Mouse (Mus musculus) lung, postnatal 36 days (tissue): ENCODE data around the gene Kif26a.

Source experiments
- DNase-seq: peaks from one replicate; pipeline ENCODE4 v3.0.0; 2022; ENCODE audit warnings: mixed read lengths

Gene Kif26a

GRCm38 (mm10) chr12:112170671-112171574, 24.9 kb downstream of the Kif26a start:
- DNase-seq, result no peak

DNA sequence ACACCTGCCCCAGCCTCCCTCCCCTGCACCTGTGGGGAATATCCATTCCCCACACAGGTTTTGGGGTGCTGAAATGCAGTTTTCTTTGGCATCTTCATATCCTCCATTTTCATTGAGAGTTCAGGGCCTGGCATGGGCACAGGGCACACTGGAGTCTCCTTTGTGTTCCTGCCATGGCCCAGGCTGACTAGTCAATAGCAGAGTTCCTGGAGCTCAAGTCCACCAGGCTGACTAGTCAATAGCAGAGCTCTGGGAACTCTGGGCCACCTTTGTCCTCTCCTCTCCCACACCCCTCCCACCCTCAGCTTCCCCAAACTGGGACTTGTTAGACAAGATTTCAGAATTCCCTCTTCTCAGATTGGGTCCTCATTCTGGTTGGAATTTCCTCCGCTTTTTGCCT, 25.6 kb downstream of the Kif26a start:
- DNase-seq, result no peak

DNA sequence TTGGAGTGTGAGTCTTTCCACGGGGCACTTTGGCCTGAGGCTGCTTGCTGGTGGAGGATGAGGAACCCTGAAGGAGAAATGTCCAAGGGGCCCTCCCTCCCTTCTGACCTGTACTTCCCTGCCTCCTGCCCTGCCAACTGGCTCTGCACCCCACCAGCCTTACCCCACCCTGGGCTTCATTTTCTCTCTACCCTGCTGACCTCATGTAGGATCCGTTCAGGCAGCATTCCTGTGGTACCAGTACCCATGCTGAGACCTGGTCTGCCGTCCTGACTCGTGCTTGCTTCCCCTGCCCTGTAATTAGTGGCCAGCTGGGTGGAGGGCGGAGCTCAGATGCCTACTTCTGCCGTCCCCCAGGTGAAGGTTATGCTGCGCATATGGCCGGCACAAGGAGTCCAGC, 26.2 kb downstream of the Kif26a start:
- no peak for DNase-seq

- no peak for DNase-seq
These were observed 31.7 kb downstream of the Kif26a start for GRCm38 (mm10) chr12:112177679-112178078.

- no peak for DNase-seq
These were observed 33.7 kb downstream of the Kif26a start for GRCm38 (mm10) chr12:112179687-112180086.

DNA sequence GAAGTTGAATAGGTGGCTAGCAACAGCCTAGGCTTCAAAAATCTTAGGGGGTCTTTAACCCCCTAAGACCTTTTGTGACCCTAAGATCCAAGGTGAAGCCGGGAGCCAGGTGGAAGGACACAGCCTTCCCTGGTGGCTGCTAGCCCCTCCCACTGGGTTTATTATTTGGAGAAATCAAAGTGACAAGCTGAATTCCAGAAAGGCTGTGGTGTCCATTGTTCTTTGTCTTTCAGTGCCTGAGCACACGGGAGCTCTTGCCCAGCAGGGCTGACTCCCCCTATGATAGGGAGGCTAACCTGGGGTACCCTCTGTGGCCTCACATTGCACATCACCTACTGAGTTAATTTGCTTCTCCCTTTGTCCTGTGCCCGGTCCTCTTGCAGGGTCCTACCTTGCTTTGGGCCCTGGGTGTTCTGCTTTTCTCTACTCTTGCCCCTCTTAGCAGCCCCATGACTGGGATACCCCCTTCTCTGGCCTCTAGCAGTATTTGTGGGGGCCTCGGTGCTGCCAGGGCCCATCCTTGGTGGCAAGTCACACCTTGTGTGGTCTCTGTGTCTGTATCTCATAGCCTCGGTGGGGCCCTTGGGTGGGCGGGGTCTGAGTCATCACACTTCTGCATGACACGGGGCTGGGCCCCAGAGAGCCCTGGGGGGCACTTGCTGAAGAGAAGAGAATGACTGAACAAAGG, 36.1 kb downstream of the Kif26a start:
- DNase-seq, result no peak

DNA sequence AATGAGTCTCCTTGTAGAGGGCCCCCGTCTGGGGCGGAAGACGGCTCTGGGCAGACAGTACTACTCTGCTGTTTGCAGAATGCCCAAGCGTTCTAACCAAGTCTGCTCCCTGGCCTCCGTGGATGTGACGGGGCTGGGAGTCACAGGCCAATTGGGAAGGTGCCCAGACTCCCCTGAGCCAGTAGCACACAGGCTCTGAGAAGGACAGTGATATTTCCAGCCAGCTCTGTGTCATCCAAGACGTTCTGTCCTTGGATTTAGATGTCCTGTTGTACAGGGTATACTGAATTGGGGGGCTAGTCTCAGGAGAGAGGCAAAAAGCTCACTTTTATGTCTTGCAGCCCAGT, 36.6 kb downstream of the Kif26a start:
- DNase-seq, result no peak

- DNase-seq, result peak; percentile 64
These were observed 37.7 kb downstream of the Kif26a start for GRCm38 (mm10) chr12:112183675-112184074.

- peak; percentile 88 for DNase-seq
These were observed 38.4 kb downstream of the Kif26a start for GRCm38 (mm10) chr12:112184390-112184789.

DNA sequence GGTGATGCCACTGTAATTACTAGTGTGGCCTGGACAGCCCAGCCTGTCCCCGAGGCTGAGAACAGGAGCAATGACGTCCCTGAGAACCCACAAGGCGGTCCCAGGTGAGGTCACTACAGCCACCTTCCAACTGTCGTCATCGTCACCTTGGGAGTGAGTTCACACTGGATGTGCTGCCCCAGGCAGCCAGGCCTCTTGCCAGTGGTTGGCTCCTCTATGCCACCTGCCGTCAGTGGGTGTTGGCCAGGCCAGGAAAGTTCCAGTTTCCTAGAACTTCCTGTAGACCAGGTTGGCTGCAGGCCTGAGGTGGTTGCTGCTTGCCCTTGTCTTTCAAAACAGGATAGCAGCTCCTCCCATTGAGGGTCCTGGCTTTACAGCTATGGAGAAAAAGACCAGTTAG, 40.9 kb downstream of the Kif26a start:
- DNase-seq, result no peak

DNA sequence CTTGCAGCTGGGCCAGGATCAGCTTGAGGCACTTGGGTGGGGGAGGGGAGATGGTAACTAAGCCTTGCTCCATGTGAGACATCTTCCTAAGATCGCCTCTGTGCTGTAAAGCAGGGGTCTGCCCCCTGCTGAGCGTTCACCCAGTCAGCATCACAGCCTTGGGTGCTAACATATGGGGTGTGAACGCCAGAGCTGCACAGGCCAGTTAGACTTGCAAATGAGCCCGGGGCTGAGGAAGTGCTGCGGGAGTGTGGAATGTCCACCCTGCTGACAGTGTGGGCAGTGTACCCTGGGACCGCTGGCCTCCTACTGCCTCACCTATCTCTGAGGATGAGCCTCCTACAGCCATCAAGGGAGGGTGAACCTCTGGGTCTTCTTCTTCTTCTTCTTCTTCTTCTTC, 45.7 kb downstream of the Kif26a start:
- DNase-seq, result no peak

DNA sequence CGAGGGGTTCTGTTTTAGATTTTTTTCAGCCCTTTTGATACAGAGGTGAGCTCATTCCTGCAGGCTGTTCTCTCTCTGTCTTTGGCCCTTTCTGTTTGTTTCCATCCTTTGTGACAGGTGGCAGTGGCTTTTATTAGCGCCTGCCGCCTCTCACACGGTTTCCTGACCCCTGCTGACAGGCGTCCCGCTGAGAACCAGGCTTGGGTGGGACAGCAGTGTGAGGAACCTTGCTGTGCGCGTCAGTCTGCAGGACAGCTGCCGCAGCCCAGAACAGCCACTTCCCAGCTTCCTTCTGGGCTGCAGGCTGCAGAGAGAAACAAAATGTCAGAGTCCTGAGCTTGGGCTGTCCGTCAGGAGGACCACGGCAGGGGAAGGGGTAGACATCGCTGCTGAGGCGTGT, 49.0 kb downstream of the Kif26a start:
- no peak for DNase-seq

DNA sequence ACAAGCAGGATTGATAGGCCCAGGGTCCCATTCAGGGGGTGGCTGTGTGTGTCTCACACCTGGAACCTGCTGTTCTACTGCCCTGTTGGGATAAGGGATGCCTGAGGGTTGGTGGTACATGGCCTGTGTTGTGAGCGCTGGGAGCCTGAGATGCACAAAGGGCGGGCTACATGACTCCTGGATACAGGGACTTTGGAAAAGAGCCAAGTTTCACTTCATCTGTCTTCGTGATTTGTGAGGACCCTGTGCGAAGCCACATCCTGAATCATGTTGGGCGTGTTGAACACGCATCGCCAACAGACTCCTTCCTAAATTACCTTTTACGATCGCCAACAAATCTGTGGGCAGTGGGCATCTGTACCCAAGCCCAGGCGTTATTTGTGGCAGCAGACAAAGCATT, 50.6 kb downstream of the Kif26a start:
- no peak for DNase-seq

GRCm38 (mm10) chr12:112199363-112199762, 53.4 kb downstream of the Kif26a start:
- peak; percentile 30 for DNase-seq

DNA sequence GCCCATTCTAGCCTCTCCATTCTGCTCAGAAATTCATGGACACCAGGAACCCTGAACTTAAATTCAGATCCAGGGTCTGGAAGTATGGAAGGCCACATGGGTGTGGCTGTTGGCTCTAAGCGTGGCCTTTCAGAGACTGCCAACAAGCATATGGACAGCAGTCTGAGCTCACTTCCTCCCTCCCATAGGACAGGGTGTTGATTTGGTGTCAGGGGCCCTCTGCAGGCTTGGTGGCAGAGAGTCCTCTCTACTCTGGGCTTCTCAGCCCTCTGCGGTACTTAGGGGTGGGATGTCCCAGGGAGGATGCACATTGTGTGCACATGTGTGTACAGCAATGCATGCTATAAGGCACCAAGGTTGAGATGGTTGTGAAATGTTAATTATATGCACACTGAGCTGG, 54.0 kb downstream of the Kif26a start:
- peak; percentile 41 for DNase-seq

DNA sequence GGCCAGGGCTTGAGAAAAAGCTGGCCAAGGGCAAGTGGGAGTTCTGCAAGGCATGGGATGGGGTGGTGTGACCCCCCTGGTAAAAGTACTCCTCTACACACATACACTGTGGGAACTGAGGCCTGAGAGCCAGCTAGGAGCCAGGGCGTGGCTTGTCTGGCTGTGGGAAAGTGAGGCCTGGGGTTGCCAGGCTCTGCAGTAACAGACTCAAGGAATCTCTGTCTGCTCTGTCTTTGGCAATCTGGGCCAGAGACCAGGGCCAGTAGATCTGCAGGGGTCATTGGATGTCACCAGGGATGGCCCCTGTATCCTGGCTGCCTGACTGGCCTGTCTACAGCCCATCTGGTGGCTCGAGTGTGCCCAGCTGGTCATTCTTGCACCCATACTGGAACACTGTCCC, 61.2 kb downstream of the Kif26a start:
- DNase-seq, result no peak

GRCm38 (mm10) chr12:112207734-112208133, 61.7 kb downstream of the Kif26a start:
- DNase-seq, result no peak

DNA sequence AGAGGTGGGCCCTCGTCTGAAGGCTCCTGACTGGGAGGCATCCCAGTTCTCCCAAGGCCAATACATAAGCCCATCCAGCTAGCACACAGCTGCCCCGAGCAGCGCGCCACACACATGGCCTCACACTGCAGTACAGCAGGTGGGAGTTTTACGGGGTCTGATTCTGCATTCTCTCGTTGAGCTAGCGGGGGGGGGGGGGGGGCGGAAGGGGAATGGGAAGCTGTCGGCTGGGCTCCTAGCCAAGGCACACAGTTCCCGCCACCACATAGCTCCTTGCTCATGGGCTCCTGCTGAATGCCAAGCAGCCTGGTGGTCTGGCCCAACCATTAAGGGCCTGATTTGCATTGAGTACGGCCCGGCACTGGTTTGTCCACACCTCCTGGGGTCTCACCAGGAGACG, 64.6 kb downstream of the Kif26a start:
- no peak for DNase-seq

DNA sequence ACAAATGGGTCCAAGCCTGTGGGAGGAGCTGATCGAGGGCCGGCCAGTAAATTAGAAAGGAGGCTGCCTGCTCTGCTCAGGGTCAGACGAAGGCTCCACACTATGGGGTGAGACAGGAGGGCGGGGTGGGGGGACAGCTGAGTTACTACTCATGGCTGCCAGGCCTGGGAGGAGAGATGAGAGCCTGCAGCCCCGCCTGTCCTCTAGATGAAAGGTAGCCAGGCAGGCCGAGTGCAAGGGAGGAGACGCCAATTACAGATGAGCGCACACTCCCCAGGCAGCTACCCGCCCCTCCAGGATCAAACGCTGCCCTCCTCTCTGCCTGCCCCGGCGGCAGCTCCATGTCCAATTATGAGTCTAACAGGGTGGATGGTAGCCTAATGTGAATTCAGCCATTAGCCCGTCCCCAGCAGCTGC, 68.4 kb downstream of the Kif26a start:
- DNase-seq, result no peak

DNA sequence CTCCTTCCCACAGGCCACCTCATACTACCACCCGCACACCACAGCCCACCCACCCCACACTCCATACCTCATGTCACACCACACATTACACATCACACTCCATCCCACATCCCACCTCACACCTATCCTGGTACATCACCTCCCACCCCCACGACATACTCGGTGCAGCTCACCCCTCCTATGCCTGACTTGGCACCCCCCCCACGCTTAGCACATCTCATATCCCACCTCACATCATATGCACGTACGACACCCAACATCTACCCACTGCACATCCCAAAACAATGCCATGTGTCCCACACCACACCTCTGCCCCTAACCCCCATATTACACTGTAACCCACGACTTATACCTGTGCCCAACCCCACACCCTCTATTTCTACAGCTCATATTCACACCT, 69.5 kb downstream of the Kif26a start:
- no peak for DNase-seq

DNA sequence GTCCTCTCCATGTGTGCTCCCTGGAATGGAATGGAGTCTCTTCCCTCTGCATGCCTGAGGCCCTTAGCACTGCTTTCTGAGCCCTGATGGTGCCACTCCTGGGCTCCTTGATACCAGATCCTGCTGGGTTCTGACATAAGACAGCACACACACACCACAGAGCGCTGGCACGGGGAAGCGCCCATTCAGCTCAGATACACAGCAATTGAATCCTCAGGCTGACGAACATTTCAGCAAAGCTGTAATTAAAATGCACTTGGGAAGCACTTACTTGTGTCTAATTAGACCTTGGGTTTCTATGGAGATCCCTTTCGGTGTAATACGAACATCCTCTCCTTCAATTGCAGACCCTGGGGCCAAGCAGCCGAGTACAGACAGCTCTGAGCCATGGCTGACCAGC, 71.0 kb downstream of the Kif26a start:
- DNase-seq, result no peak

- no peak for DNase-seq
These were observed 71.7 kb downstream of the Kif26a start for GRCm38 (mm10) chr12:112217681-112218080.

- no peak for DNase-seq
These were observed 75.3 kb downstream of the Kif26a start for GRCm38 (mm10) chr12:112221290-112221689.

GRCm38 (mm10) chr12:112221754-112222439, 75.9 kb downstream of the Kif26a start:
- no peak for DNase-seq
